Mouse (Mus musculus): ENCODE results near the gene Iqsec1.

Gene Iqsec1

GRCm38 (mm10) chr6:90720996-90721746 lies 267.3 kb downstream of the Iqsec1 start:
- DNase-seq: peak; percentile 81

GRCm38 (mm10) chr6:90720201-90720600 lies 268.3 kb downstream of the Iqsec1 start:
- DNase-seq: peak; percentile 67

- no peak for DNase-seq
These were observed 269.1 kb downstream of the Iqsec1 start for GRCm38 (mm10) chr6:90719402-90719801.

- DNase-seq: no peak
These were observed 270.0 kb downstream of the Iqsec1 start for GRCm38 (mm10) chr6:90718477-90718876.

GRCm38 (mm10) chr6:90717711-90718110 lies 270.8 kb downstream of the Iqsec1 start:
- peak; percentile 71 for DNase-seq

GRCm38 (mm10) chr6:90716853-90717252 lies 271.6 kb downstream of the Iqsec1 start:
- DNase-seq: no peak

- DNase-seq: peak; percentile 86
These were observed 272.3 kb downstream of the Iqsec1 start for GRCm38 (mm10) chr6:90716066-90716704.

GRCm38 (mm10) chr6:90715245-90715905 lies 273.1 kb downstream of the Iqsec1 start:
- DNase-seq: no peak

- peak; percentile 69 for DNase-seq
These were observed 274.8 kb downstream of the Iqsec1 start for GRCm38 (mm10) chr6:90713650-90714049.

- peak; percentile 68 for DNase-seq
These were observed 275.7 kb downstream of the Iqsec1 start for GRCm38 (mm10) chr6:90712486-90713480.

GRCm38 (mm10) chr6:90712063-90712462 lies 276.4 kb downstream of the Iqsec1 start:
- DNase-seq: no peak

GRCm38 (mm10) chr6:90711476-90712035 lies 276.9 kb downstream of the Iqsec1 start:
- no peak for DNase-seq

GRCm38 (mm10) chr6:90710778-90711177 lies 277.7 kb downstream of the Iqsec1 start:
- DNase-seq: no peak

- DNase-seq: no peak
These were observed 278.3 kb downstream of the Iqsec1 start for GRCm38 (mm10) chr6:90709929-90710777.

- no peak for DNase-seq
These were observed 280.3 kb downstream of the Iqsec1 start for GRCm38 (mm10) chr6:90708061-90708618.

- DNase-seq: peak; percentile 59
These were observed 281.3 kb downstream of the Iqsec1 start for GRCm38 (mm10) chr6:90707143-90707542.

- no peak for DNase-seq
These were observed 282.0 kb downstream of the Iqsec1 start for GRCm38 (mm10) chr6:90706490-90706889.

GRCm38 (mm10) chr6:90705738-90706137 lies 282.7 kb downstream of the Iqsec1 start:
- DNase-seq: no peak

- no peak for DNase-seq
These were observed 283.7 kb downstream of the Iqsec1 start for GRCm38 (mm10) chr6:90704705-90705344.

GRCm38 (mm10) chr6:90703782-90704181 lies 284.7 kb downstream of the Iqsec1 start:
- no peak for DNase-seq

All from kidney, adult 11 months (tissue).